Mouse (Mus musculus) embryo, embryonic 10.5 days (tissue): Measurements from ENCODE around the gene Olfr1418.

Experiments
- DNase-seq: peaks from one replicate; pipeline ENCODE4 v3.0.0-alpha.2; 2015; ENCODE audit warnings: low spot score

Olfr1418 gene

DNA sequence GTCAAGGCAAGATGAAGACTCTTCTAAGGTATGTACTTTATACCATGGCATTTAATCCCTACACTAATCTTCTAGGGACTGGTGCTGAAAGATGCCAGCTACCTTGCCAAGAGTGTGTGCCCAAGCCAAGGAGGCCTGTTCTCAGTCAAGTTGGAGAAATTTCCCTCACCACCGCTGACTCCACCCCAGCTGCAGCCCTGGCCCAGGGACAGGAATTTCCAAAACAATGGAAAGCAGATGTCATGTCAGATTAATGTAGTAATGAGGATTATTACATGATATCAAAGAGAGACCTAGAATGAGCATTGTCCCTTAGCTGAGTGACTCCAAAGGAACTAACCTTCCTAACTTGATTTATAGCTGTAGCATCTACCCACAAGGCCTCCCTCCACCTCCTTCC, 50.0 kb downstream of the Olfr1418 start:
- DNase-seq = no peak

- DNase-seq = no peak
These were observed 50.7 kb downstream of the Olfr1418 start for GRCm38 (mm10) chr19:11810003-11810758.

DNA sequence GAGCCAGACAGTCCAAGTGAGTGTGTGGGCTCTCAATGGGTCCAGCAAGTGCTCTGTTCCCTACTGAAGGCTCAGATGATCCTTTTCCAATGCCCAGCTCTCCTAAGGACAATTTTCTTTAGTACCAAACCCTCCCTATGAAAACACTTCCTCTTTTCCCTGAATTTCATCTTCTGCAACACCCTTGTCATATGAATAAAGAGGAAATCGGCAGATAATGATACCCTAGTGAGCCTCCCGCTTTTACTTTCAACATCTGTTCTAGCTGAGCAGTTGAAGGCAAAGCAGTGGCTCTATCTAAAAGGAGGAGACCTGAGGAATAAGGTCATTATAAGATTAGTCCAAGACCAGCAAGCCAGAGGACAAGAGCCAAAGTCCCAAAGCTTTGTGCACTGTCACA, 52.4 kb downstream of the Olfr1418 start:
- DNase-seq = no peak

DNA sequence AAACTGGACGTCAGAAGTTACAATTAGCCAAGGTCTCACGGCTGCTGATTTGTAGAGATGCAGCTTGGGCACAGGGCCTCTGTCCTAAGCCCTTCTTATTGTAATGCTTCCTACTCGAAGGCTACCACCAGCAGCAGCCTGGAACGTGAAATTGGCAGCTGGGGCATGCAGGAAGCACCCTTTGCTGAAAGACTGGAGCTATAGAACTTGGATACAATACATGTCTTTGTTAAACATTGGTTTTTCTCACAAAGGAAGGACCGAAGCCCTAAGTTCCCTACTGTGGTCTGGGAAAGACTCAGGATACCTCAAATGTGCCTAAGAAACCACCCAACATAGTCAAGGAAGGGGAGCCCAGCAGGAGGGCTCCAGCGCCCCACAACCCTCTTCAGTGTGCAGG, 53.0 kb downstream of the Olfr1418 start:
- DNase-seq = no peak

GRCm38 (mm10) chr19:11807251-11807650, 53.6 kb downstream of the Olfr1418 start:
- no peak for DNase-seq

GRCm38 (mm10) chr19:11804423-11804822, 56.4 kb downstream of the Olfr1418 start:
- no peak for DNase-seq
